Mouse (Mus musculus) forebrain, embryonic 12.5 days (tissue): Measurements from ENCODE around the gene Ifitm1. TPM values are rescaled to one million over a fixed set of nuclear protein-coding genes. Genes with fewer than 3 reads are reported as not detected.
A peak's percentile ranks its signal among the peaks of the same experiment; 100 is the strongest.

Experiments used
- ATAC-seq: fragments of 200-750 bp; cut with Nextera tagmentation; 2 replicates; pipeline ENCODE4 v1.8.0; 2017; ENCODE audit warnings: moderate TSS enrichment; ENCODE audit not compliant: low FRiP score
- H3K27ac ChIP-seq: fragments of 300-500 bp; sonication (generic); 2 replicates; pipeline ENCODE4 v1.5.1; 2016; ENCODE audit warnings: mild to moderate bottlenecking
- H3K27me3 ChIP-seq: fragments of 300-500 bp; sonication (generic); 2 replicates; pipeline ENCODE4 v1.6.1; 2016; ENCODE audit warnings: mild to moderate bottlenecking
- H3K36me3 ChIP-seq: fragments of 300-500 bp; sonication (generic); replicated peaks from 2 replicates; pipeline ENCODE4 v1.6.1; 2016; ENCODE audit warnings: mild to moderate bottlenecking
- H3K4me1 ChIP-seq: fragments of 300-500 bp; sonication (generic); 2 replicates; pipeline ENCODE4 v1.6.1; 2016
- H3K4me2 ChIP-seq: fragments of 300-500 bp; sonication (generic); 2 replicates; pipeline ENCODE4 v1.6.1; 2016; ENCODE audit warnings: mild to moderate bottlenecking, moderate library complexity
- H3K4me3 ChIP-seq: fragments of 300-500 bp; sonication (generic); replicated peaks from 2 replicates; pipeline ENCODE4 v1.5.1; 2016; ENCODE audit warnings: mild to moderate bottlenecking
- H3K9ac ChIP-seq: fragments of 300-500 bp; sonication (generic); 2 replicates; pipeline ENCODE4 v1.6.1; 2016; ENCODE audit warnings: mild to moderate bottlenecking
- H3K9me3 ChIP-seq: fragments of 300-500 bp; sonication (generic); 2 replicates; pipeline ENCODE4 v1.6.1; 2016
- WGBS: fragments of 180-500 bp; shearing (Covaris S2); methylation state at CpG from one replicate; pipeline ENCODE4 v1.1.7; 2016; 5-methylcytosine and 5-hydroxymethylcytosine counted together
- polyA plus RNA-seq: library from polyadenylated mRNA; unstranded; fragments of >200 nt; fragmentation: Nextera tagmentation; extraction: Ambion mirVana; gene quantifications from 2 replicates; pipeline ENCODE4 v1.2.1, GENCODE M21; 2016

Gene Ifitm1
- polyA plus RNA-seq, 1 experiment from 2014 or later: 5.8 TPM

DNA sequence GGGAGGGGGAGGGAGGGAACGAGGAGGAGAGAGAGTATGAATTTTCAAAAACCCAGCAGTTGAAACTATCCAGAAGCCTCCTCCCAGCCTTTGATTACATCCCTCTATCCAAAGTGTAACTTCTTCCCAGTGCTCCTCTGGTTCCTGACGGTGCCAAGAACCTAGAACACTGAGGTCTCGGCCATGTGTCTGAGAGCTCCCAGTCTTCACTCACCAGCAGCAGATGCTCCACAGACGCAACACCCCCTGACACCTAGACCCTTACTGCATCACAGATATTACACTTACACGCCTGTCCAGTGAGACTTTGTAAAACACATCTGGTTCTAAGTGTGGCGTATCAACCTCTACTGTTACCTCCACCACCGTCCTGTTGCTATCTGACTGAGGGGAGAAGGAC is 14.6 kb upstream of the Ifitm1 start:
- H3K4me1 ChIP-seq: peaks cover 30% of the 10 kb centered on the region
- H3K27me3 ChIP-seq: peaks cover 7% of the 10 kb centered on the region; the same call in 1 of the 2 replicates
- no peak overlapping the region for H3K27ac ChIP-seq
- no peaks in the 10 kb centered on the region for H3K9me3 ChIP-seq
- no peak overlapping the region for H3K9ac ChIP-seq
- no peak overlapping the region for H3K4me2 ChIP-seq
- H3K4me3 ChIP-seq: no peak overlapping the region
- 87% methylated on average over 7 of the region's 7 CpGs for WGBS
- ATAC-seq: no peak
- H3K36me3 ChIP-seq: 0 out of 2 replicates have a peak, but pooled peaks cover 6% of the 10 kb centered on the region

- WGBS: 87% methylated on average over 11 of the region's 11 CpGs
- Histone ChIP-seq H3K4me2 (no peak overlapping the region), H3K4me3 (no peak overlapping the region), H3K27me3 (peaks cover 9% of the 10 kb centered on the region; the same call in 1 of the 2 replicates), H3K27ac (no peak overlapping the region), H3K9me3 (no peaks in the 10 kb centered on the region), H3K36me3 (0 out of 2 replicates have a peak, but pooled peaks cover 3% of the 10 kb centered on the region), H3K4me1 (peaks cover 30% of the 10 kb centered on the region), H3K9ac (no peak overlapping the region)
- ATAC-seq: no peak
Measured at GRCm38 (mm10) chr7:140953133-140953532, 13.9 kb upstream of the Ifitm1 start.

DNA sequence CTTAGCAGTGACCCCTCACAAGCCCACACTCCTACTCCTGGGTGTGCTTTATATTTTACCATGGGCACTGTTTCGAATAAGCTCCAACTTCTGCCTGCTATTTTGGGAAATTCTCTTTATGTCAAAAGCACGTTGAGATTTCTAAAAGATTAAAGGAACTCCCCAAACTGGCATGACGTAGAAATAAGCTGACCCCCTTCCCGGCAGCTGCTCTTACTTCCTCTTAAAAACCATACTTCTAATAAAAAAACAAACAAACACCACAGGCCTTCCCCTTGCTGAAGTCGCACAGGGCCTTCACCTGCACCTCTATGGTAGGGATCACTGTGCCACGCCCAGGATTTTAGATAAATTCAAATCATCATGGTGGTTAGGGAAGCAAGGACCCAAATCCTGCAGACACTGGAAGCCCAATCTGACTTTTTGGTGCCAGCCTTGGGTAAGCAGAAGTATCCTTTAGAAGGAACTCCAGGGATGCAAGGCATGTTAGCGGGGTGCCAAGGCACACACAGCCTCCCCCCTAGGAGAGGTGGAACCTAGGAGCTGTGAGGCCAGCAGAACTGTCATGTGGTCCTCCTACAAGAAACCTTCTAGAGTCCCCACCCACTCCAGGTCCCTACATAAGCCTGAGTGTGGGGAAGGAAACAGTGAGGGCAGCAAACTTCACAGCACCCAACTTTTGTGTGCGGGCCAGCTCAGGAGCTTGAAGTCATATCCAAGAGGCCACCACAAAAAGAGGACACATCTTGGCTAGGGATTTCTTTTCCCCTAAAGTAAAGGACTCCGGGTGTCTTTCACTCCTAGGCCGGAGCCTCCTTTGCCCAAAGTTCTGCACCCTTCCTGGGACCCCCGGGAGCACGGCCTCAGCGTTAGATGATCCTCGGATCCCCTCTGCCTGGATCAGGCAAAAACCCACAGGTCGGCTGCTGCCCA is 13.0 kb upstream of the Ifitm1 start:
- ATAC-seq: no peak
- Histone ChIP-seq H3K27ac (no peak overlapping the region), H3K9ac (0 out of 2 replicates have a peak overlapping the region, but pooled peaks have one; percentile 51), H3K27me3 (peaks cover 15% of the 10 kb centered on the region; the same call in 1 of the 2 replicates), H3K9me3 (no peaks in the 10 kb centered on the region), H3K36me3 (no peaks in the 10 kb centered on the region), H3K4me2 (peak overlapping the region; percentile 59), H3K4me1 (peaks cover 33% of the 10 kb centered on the region), H3K4me3 (peak overlapping the region; percentile 36)
- WGBS: 68% methylated on average over 15 of the region's 15 CpGs

DNA sequence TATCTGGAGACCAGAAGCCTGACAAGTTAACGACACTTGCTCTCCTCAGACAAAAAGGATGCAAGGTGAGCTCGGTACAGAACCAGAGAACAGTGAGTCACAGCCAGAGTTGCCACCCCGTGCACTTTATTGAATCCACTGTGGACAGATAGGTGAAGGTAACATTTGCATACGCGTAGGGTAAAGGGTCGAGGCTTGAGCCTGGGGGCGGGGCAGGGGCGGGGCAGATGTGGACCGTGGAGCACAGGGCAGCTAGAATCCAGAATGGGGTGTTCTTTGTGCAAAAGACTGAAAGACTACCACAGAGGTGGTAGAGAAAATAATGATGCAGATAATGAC is 12.3 kb upstream of the Ifitm1 start:
- Histone ChIP-seq H3K4me2 (peak overlapping the region; percentile 59), H3K27ac (no peak overlapping the region), H3K9ac (0 out of 2 replicates have a peak overlapping the region, but pooled peaks have one; percentile 51), H3K27me3 (peaks cover 15% of the 10 kb centered on the region; the same call in 1 of the 2 replicates), H3K4me3 (peak overlapping the region; percentile 36), H3K4me1 (peaks cover 39% of the 10 kb centered on the region), H3K9me3 (no peaks in the 10 kb centered on the region), H3K36me3 (no peaks in the 10 kb centered on the region)
- ATAC-seq: no peak
- 13% methylated on average over 9 of the region's 9 CpGs for WGBS

GRCm38 (mm10) chr7:140955342-140955741 is 11.7 kb upstream of the Ifitm1 start:
- Histone ChIP-seq H3K4me3 (peak overlapping the region; percentile 36), H3K4me1 (peaks cover 34% of the 10 kb centered on the region), H3K9ac (peak overlapping the region; percentile 51; the same call in 1 of the 2 replicates), H3K9me3 (no peaks in the 10 kb centered on the region), H3K27ac (no peak overlapping the region), H3K27me3 (peaks cover 15% of the 10 kb centered on the region; the same call in 1 of the 2 replicates), H3K4me2 (peak overlapping the region; percentile 59), H3K36me3 (no peaks in the 10 kb centered on the region)
- ATAC-seq: peak; percentile 27; the same call in 1 of the 2 replicates
- 17% methylated on average over 17 of the region's 17 CpGs for WGBS

GRCm38 (mm10) chr7:140955758-140956555 is 11.1 kb upstream of the Ifitm1 start, which contains the start of the genes Gm45717 and Ifitm2:
Gm45717 (minus strand) TSS chr7:140955937.
Ifitm2 (minus strand) TSS chr7:140955987.
- Histone ChIP-seq H3K9me3 (no peaks in the 10 kb centered on the region), H3K4me3 (peak within 1 kb of the TSS; percentile 36), H3K36me3 (no peaks in the 10 kb centered on the region), H3K4me2 (peak within 1 kb of the TSS; percentile 59), H3K4me1 (peaks cover 28% of the 10 kb centered on the region), H3K9ac (peak within 1 kb of the TSS; percentile 51; the same call in 1 of the 2 replicates), H3K27me3 (peaks cover 15% of the 10 kb centered on the region; the same call in 1 of the 2 replicates), H3K27ac (peak within 1 kb of the TSS; percentile 33; the same call in 1 of the 2 replicates)
- ATAC-seq: 0 out of 2 replicates have a peak, but pooled peaks have one; percentile 39
- WGBS: 25% methylated on average over 11 of the region's 11 CpGs

DNA sequence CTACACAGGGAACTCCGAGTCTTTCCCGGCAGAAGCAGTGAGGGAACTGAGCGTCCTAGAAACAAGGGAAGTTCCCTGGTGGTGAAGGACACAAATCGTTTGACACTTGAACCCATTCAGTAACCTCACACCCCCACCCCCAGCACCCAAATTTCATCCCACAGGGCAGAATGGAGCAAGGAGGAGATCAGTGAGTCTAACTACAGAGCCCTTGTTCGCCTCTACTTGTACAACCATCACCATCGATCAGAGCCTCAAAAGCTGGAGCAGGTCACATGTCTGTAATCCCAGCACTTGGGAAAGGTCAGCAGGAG is 10.5 kb upstream of the Ifitm1 start:
- Histone ChIP-seq H3K4me1 (peaks cover 24% of the 10 kb centered on the region), H3K27me3 (peaks cover 15% of the 10 kb centered on the region; the same call in 1 of the 2 replicates), H3K27ac (peak overlapping the region; percentile 33; the same call in 1 of the 2 replicates), H3K4me2 (no peak overlapping the region), H3K36me3 (no peaks in the 10 kb centered on the region), H3K9ac (no peak overlapping the region), H3K9me3 (no peaks in the 10 kb centered on the region), H3K4me3 (no peak overlapping the region)
- ATAC-seq: no peak
- WGBS: 61% methylated on average over 6 of the region's 6 CpGs

- WGBS: 2% methylated on average over 9 of the region's 9 CpGs
- H3K9ac ChIP-seq: no peak overlapping the region; the same call in 1 of the 2 replicates
- no peak overlapping the region for H3K4me3 ChIP-seq
- 0 out of 2 replicates have a peak overlapping the region, but pooled peaks have one; percentile 2 for H3K4me2 ChIP-seq
- peaks cover 15% of the 10 kb centered on the region; the same call in 1 of the 2 replicates for H3K27me3 ChIP-seq
- H3K4me1 ChIP-seq: peaks cover 19% of the 10 kb centered on the region
- no peaks in the 10 kb centered on the region for H3K9me3 ChIP-seq
- ATAC-seq: no peak
- no peak overlapping the region for H3K27ac ChIP-seq
- H3K36me3 ChIP-seq: no peaks in the 10 kb centered on the region
Measured at GRCm38 (mm10) chr7:140959181-140959901, 7.7 kb upstream of the Ifitm1 start.

DNA sequence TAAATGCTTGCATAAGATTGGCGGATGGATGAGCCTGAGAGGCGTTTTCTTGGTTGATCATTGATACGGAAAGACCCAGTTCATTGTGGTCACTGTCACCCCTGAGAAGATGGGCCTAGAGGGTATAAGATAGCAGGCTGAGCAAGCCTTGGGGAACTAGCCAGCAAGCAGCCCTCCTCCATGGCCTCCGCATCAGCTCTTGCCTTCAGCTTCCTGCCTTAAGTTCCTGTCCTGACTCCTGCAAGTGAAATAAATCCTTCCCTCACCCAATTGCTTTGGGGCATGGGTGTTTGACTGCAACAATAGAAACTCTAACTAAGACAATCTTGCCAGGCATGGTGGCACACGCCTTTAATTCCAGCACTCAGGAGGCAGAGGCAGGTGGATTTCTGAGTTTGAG is 7.0 kb upstream of the Ifitm1 start:
- no peaks in the 10 kb centered on the region for H3K36me3 ChIP-seq
- no peak overlapping the region for H3K4me2 ChIP-seq
- 40% methylated on average over 5 of the region's 5 CpGs for WGBS
- no peak for ATAC-seq
- peaks cover 14% of the 10 kb centered on the region for H3K4me1 ChIP-seq
- no peak overlapping the region for H3K4me3 ChIP-seq
- H3K27ac ChIP-seq: no peak overlapping the region
- H3K9ac ChIP-seq: no peak overlapping the region
- H3K9me3 ChIP-seq: no peaks in the 10 kb centered on the region
- peaks cover 15% of the 10 kb centered on the region; the same call in 1 of the 2 replicates for H3K27me3 ChIP-seq

DNA sequence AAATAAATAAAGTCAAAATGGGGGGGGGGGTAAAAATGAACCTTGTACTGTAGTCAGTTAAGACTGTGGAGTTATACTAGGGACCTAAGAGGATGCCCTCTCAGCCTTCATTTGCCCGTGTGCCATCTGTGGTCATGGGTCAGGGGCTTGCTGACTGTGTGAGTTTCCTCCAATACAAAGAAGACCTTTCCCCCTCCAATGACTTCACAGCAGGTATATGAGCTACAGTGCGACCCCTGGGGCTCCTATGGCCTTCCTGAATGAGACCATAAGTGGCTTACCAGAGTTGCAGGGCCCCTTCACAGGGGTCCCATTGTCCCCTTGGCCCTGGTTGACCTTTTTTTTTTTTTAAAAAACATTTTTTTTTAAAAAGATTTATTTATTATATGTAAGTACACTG is 5.6 kb upstream of the Ifitm1 start:
- no peak overlapping the region for H3K27ac ChIP-seq
- whole genome bisulfite sequencing: 59% methylated on average over 2 of the region's 2 CpGs
- no peak overlapping the region for H3K4me2 ChIP-seq
- H3K36me3 ChIP-seq: no peaks in the 10 kb centered on the region
- H3K27me3 ChIP-seq: peaks cover 10% of the 10 kb centered on the region; the same call in 1 of the 2 replicates
- no peak overlapping the region for H3K4me3 ChIP-seq
- no peak overlapping the region for H3K9ac ChIP-seq
- ATAC-seq: no peak
- peaks cover 10% of the 10 kb centered on the region for H3K4me1 ChIP-seq
- no peaks in the 10 kb centered on the region for H3K9me3 ChIP-seq

DNA sequence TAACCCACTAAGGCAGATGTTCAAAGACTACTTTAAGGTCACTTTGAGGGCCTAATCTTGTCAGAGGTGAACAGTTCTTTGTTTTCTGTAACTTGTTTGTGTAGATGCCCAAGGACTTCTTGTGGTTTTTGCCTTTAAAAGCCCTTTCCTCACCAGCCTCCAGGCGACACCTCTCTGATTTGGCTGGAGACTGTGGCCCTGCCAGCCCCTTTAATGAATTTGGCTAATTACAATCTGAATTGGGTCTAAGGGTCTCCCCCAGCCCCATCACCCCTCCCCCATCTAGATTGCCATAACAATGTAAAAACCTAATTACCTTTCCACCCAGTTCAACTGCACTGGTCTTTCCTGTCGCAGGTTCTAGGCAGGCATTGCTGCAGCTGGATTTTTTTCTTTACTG is 4.3 kb upstream of the Ifitm1 start:
- 17% methylated on average over 2 of the region's 2 CpGs for WGBS
- Histone ChIP-seq H3K9ac (no peak overlapping the region), H3K27ac (no peak overlapping the region), H3K4me3 (no peak overlapping the region), H3K4me2 (no peak overlapping the region), H3K9me3 (no peaks in the 10 kb centered on the region), H3K4me1 (peaks cover 11% of the 10 kb centered on the region), H3K36me3 (no peaks in the 10 kb centered on the region), H3K27me3 (peaks cover 11% of the 10 kb centered on the region)
- no peak for ATAC-seq
